Mouse (Mus musculus) pancreas, adult 10 weeks (tissue): ENCODE results near the gene Bcl3. TPM values are rescaled to one million over a fixed set of nuclear protein-coding genes. Genes with fewer than 3 reads are reported as not detected.

Experiments
- polyA plus RNA-seq: library from polyadenylated mRNA; stranded (reverse); fragments of 350-450 nt; fragmentation: Illumina TruSeq; extraction: RNeasy Lipid Tissue Mini Kit (QIAGEN cat#74804); gene quantifications from one replicate; pipeline ENCODE4 v1.2.3, GENCODE M21; 2015; ENCODE audit warnings: low read depth, low replicate concordance; ENCODE audit not compliant: insufficient read depth

Gene Bcl3
- polyA plus RNA-seq, result 11.1 TPM

GRCm38 (mm10) chr7:19822604-19823058 is at the start of gene Bcl3:
TSS of gene Bcl3 (minus strand) at chr7:19822770.

GRCm38 (mm10) chr7:19861199-19861598 is 38.6 kb upstream of the Bcl3 start, which contains the start of gene Ceacam16:
TSS of gene Ceacam16 (minus strand) at chr7:19861299.

GRCm38 (mm10) chr7:19851858-19852570 is 29.4 kb upstream of the Bcl3 start, which contains the start of gene Gm19345:
TSS of gene Gm19345 (plus strand) at chr7:19852003.

GRCm38 (mm10) chr7:19796697-19797588 is 25.6 kb downstream of the Bcl3 start, which contains the start of gene Cblc:
TSS of gene Cblc (minus strand) at chr7:19796809.

GRCm38 (mm10) chr7:19770984-19771391 is 51.6 kb downstream of the Bcl3 start, which contains the start of gene Bcam:
TSS of gene Bcam (minus strand) at chr7:19771016.

Other genes with a start within 250 kb of the Bcl3 start
- gene Zfp296, start 245.5 kb downstream of the Bcl3 start, polyA plus RNA-seq, result not detected
- 23.7 TPM for gene Gemin7, start 245.2 kb downstream of the Bcl3 start, polyA plus RNA-seq
- 22.2 TPM for gene Clasrp, start 218.3 kb downstream of the Bcl3 start, polyA plus RNA-seq
- gene Relb, start 193.3 kb downstream of the Bcl3 start, polyA plus RNA-seq, result 4.5 TPM
- gene Clptm1, start 157.7 kb downstream of the Bcl3 start, polyA plus RNA-seq, result 22.6 TPM
- not detected for gene Apoc2, start 144.8 kb downstream of the Bcl3 start, polyA plus RNA-seq
- not detected for gene Gm44805, start 141.3 kb downstream of the Bcl3 start, polyA plus RNA-seq
- not detected for gene Apoc4, start 141.3 kb downstream of the Bcl3 start, polyA plus RNA-seq
- gene Apoc1, start 130.1 kb downstream of the Bcl3 start, polyA plus RNA-seq, result 15.3 TPM
- gene Apoe, start 123.6 kb downstream of the Bcl3 start, polyA plus RNA-seq, result 298 TPM
- gene Tomm40, start 107.3 kb downstream of the Bcl3 start, polyA plus RNA-seq, result 10.2 TPM
- 7.7 TPM for gene Nectin2, start 72.3 kb downstream of the Bcl3 start, polyA plus RNA-seq
- gene Bcam, start 51.8 kb downstream of the Bcl3 start, polyA plus RNA-seq, result 37.8 TPM
- 4.5 TPM for gene Cblc, start 26.0 kb downstream of the Bcl3 start, polyA plus RNA-seq
- not detected for gene Gm19345, start 29.2 kb upstream of the Bcl3 start, polyA plus RNA-seq
- gene Ceacam16, start 38.5 kb upstream of the Bcl3 start, polyA plus RNA-seq, result not detected
- gene Ceacam19, start 65.2 kb upstream of the Bcl3 start, polyA plus RNA-seq, result not detected
- 5.6 TPM for gene Pvr, start 98.4 kb upstream of the Bcl3 start, polyA plus RNA-seq
- gene Igsf23, start 128.0 kb upstream of the Bcl3 start, polyA plus RNA-seq, result 0.96 TPM
- gene Ceacam20, start 142.6 kb upstream of the Bcl3 start, polyA plus RNA-seq, result not detected
- 0.39 TPM for gene Nlrp9b, start 168.7 kb upstream of the Bcl3 start, polyA plus RNA-seq